Mouse (Mus musculus) forebrain, embryonic 14.5 days (tissue): ENCODE data around the gene Snrpa. TPM values are rescaled to one million over a fixed set of nuclear protein-coding genes. Genes with fewer than 3 reads are reported as not detected.

Experiments used
- ATAC-seq: fragments of 200-750 bp; cut with Nextera tagmentation; 2 replicates; pipeline ENCODE4 v1.8.0; 2017; ENCODE audit warnings: mild to moderate bottlenecking, moderate library complexity
- DNase-seq: peaks from one replicate; pipeline ENCODE4 v3.0.0-alpha.2; 2015; ENCODE audit warnings: low spot score
- H3K27ac ChIP-seq: fragments of 300-500 bp; sonication (generic); 2 replicates; pipeline ENCODE4 v1.5.1; 2014; ENCODE audit warnings: low read depth, mild to moderate bottlenecking, control low read depth, low read length, moderate library complexity
- H3K27me3 ChIP-seq: fragments of 300-500 bp; sonication (generic); replicated peaks from 2 replicates; pipeline ENCODE4 v1.6.1; 2014; ENCODE audit warnings: low read length, control low read depth, mixed read lengths; ENCODE audit not compliant: control insufficient read depth, insufficient read depth
- H3K36me3 ChIP-seq: fragments of 300-500 bp; sonication (generic); 2 replicates; pipeline ENCODE4 v1.6.1; 2014; ENCODE audit warnings: low read length, control low read depth; ENCODE audit not compliant: control insufficient read depth, insufficient read depth
- H3K4me1 ChIP-seq: fragments of 300-500 bp; sonication (generic); 2 replicates; pipeline ENCODE4 v1.6.1; 2014; ENCODE audit warnings: antibody characterized with exemption, low read length, control low read depth; ENCODE audit not compliant: control insufficient read depth, insufficient read depth
- H3K4me2 ChIP-seq: fragments of 300-500 bp; sonication (generic); 2 replicates; pipeline ENCODE4 v1.6.1; 2014; ENCODE audit warnings: mild to moderate bottlenecking, control low read depth, low read length
- H3K4me3 ChIP-seq: fragments of 300-500 bp; sonication (generic); 2 replicates; pipeline ENCODE4 v1.5.1; 2014; ENCODE audit warnings: low read depth, low read length, control low read depth
- H3K9ac ChIP-seq: fragments of 300-500 bp; sonication (generic); 2 replicates; pipeline ENCODE4 v1.6.1; 2014; ENCODE audit warnings: mild to moderate bottlenecking, low read length, control low read depth, moderate library complexity
- H3K9me3 ChIP-seq: fragments of 300-500 bp; sonication (generic); replicated peaks from 2 replicates; pipeline ENCODE4 v1.6.1; 2016; ENCODE audit warnings: low read length, control low read depth, mixed read lengths; ENCODE audit not compliant: control insufficient read depth
- WGBS: fragments of 180-500 bp; shearing (Covaris S2); extraction: QIAGEN DNeasy Blood & Tissue Kit; methylation state at CpG from one replicate; pipeline ENCODE4 v1.1.7; 2014; 5-methylcytosine and 5-hydroxymethylcytosine counted together
- polyA plus RNA-seq: library from polyadenylated mRNA; unstranded; fragments of >200 nt; fragmentation: Nextera tagmentation; extraction: Ambion mirVana; gene quantifications from 2 replicates; pipeline ENCODE4 v1.2.1, GENCODE M21; 2014

The Snrpa gene
- polyA plus RNA-seq, 1 experiment from 2014 or later: 273 TPM

DNA sequence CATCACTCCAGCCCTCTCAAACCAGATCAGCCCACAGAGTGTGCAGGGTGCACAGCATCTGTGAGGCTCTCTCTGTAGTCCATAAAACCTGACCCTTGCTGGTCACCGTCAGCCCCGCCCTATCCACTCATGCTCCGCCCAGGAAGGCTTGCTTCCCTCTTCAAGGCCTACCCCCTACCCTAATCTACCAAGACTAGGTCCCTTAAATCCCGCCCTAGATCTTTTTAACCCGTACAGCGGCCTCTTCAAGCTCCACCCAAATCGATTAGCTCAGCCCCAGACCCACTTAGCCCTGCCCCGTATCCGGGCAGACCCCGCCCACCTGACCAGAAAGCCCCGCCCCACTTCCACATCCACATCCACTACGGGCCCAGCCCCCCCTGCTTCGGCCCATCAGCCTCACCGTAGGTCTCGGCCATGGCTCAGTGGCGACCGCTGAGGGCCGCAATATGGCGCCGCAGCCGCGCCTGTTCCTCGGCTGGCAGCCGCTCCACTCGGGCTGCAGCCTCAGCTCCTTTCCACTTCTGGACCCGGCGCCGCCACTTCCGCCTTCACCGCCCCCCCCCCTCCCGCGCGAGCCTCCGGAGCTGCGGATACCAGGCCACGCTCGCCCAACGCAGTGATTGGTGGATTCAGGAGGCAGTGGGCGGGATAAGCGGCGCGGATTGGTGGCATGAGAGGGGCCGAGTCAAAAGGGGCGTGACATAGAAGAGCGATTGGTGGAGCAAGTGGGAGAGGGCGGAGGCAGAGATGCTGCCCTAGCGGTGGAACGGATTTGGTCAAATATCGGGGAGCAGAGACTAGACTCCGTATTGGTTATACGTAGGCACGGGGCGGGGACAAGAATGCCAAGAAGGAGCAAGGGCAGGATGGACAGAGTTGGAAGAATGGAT, 17.5 kb downstream of the Snrpa start, which contains the start of gene Rab4b:
Rab4b (minus strand) TSS at position 573 of the 893 bp plus-strand sequence.
- Histone ChIP-seq H3K4me1 (peaks cover 4% of the 10 kb centered on the region; the same call in 1 of the 2 replicates), H3K4me2 (peak within 1 kb of the TSS; percentile 49), H3K27ac (peak within 1 kb of the TSS; percentile 88), H3K9ac (peak within 1 kb of the TSS; percentile 60), H3K4me3 (peak within 1 kb of the TSS; percentile 61), H3K36me3 (peaks cover 19% of the 10 kb centered on the region), H3K9me3 (no peaks in the 10 kb centered on the region), H3K27me3 (no peaks in the 10 kb centered on the region)
- ATAC-seq: peak; percentile 99
- DNase-seq: peak; percentile 99
- WGBS: 0% methylated on average over 52 of the region's 53 CpGs

GRCm38 (mm10) chr7:27177942-27178323, 18.1 kb downstream of the Snrpa start:
- DNase-seq (no peak), ATAC-seq (no peak; the same call in 1 of the 2 replicates)
- no peaks in the 10 kb centered on the region for H3K9me3 ChIP-seq
- H3K36me3 ChIP-seq: peaks cover 17% of the 10 kb centered on the region
- H3K4me2 ChIP-seq: peak overlapping the region; percentile 49
- peaks cover 4% of the 10 kb centered on the region; the same call in 1 of the 2 replicates for H3K4me1 ChIP-seq
- no peaks in the 10 kb centered on the region for H3K27me3 ChIP-seq
- 24% methylated on average over 4 of the region's 4 CpGs for WGBS
- peak overlapping the region; percentile 61 for H3K4me3 ChIP-seq
- H3K9ac ChIP-seq: peak overlapping the region; percentile 60
- peak overlapping the region; percentile 88 for H3K27ac ChIP-seq

GRCm38 (mm10) chr7:27174896-27175295, 21.2 kb downstream of the Snrpa start:
- no peaks in the 10 kb centered on the region for H3K9me3 ChIP-seq
- H3K4me1 ChIP-seq: peaks cover 4% of the 10 kb centered on the region; the same call in 1 of the 2 replicates
- DNase-seq (no peak), ATAC-seq (no peak)
- H3K9ac ChIP-seq: no peak overlapping the region
- no peak overlapping the region for H3K4me2 ChIP-seq
- H3K27ac ChIP-seq: no peak overlapping the region
- H3K27me3 ChIP-seq: no peaks in the 10 kb centered on the region
- no peak overlapping the region for H3K4me3 ChIP-seq
- peaks cover 37% of the 10 kb centered on the region for H3K36me3 ChIP-seq
- 93% methylated on average over 7 of the region's 7 CpGs for WGBS

GRCm38 (mm10) chr7:27174496-27174895, 21.6 kb downstream of the Snrpa start:
- Histone ChIP-seq H3K27me3 (no peaks in the 10 kb centered on the region), H3K27ac (no peak overlapping the region), H3K9me3 (no peaks in the 10 kb centered on the region), H3K4me1 (peaks cover 4% of the 10 kb centered on the region; the same call in 1 of the 2 replicates), H3K36me3 (peaks cover 37% of the 10 kb centered on the region), H3K4me2 (no peak overlapping the region), H3K4me3 (no peak overlapping the region), H3K9ac (no peak overlapping the region)
- 92% methylated on average over 15 of the region's 15 CpGs for WGBS
- DNase-seq (no peak), ATAC-seq (no peak)

DNA sequence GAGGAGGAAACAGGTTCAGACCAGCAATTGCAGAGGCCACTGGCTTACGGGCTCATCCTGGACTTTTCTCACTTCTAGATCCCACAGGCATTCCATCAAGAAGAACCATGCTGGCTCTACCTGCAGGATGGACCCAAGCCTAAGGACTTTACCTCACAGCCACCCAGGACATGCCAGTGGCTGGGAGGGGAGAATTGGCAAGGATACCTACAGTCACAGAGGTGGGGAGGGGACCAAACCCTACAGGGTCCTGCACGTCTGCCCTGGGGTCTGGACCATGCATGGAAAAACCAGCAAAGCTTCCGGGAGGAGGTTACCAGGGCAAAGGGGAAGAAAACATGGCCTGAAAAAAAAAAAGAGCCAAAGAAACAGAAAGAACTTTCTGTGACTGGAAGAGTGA, 25.1 kb downstream of the Snrpa start:
- Histone ChIP-seq H3K27ac (no peak overlapping the region), H3K4me1 (peaks cover 7% of the 10 kb centered on the region), H3K4me3 (no peak overlapping the region), H3K36me3 (peaks cover 37% of the 10 kb centered on the region), H3K9ac (no peak overlapping the region), H3K27me3 (no peaks in the 10 kb centered on the region), H3K9me3 (no peaks in the 10 kb centered on the region), H3K4me2 (no peak overlapping the region)
- WGBS: 96% methylated on average over 3 of the region's 3 CpGs
- no peak for ATAC-seq
- no peak for DNase-seq

DNA sequence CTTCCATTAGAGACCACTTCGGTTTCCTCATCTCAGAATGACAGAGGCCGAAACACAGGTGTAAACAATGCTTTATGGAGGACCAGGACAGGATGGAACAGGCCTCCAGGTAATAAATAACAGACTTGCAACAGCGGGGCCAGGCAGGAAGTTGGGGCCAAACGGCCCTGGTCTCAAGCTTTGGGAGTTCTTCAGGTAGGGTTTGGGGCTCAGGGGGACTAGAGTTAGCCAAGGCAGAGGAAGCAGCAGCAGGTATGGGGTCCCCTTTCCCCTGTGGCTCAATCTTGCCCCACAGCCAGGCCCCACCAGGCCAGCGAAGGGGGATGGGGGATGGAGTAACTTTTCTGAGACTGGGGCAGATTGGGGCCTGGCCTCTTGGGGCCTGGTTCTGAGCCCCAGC, 27.7 kb downstream of the Snrpa start:
- H3K27me3 ChIP-seq: no peaks in the 10 kb centered on the region
- peaks cover 30% of the 10 kb centered on the region for H3K4me1 ChIP-seq
- H3K36me3 ChIP-seq: peaks cover 43% of the 10 kb centered on the region
- no peak overlapping the region for H3K9ac ChIP-seq
- WGBS: 96% methylated on average over 5 of the region's 5 CpGs
- H3K4me3 ChIP-seq: no peak overlapping the region
- no peak for DNase-seq
- H3K9me3 ChIP-seq: no peaks in the 10 kb centered on the region
- ATAC-seq: no peak
- no peak overlapping the region for H3K4me2 ChIP-seq
- no peak overlapping the region for H3K27ac ChIP-seq

DNA sequence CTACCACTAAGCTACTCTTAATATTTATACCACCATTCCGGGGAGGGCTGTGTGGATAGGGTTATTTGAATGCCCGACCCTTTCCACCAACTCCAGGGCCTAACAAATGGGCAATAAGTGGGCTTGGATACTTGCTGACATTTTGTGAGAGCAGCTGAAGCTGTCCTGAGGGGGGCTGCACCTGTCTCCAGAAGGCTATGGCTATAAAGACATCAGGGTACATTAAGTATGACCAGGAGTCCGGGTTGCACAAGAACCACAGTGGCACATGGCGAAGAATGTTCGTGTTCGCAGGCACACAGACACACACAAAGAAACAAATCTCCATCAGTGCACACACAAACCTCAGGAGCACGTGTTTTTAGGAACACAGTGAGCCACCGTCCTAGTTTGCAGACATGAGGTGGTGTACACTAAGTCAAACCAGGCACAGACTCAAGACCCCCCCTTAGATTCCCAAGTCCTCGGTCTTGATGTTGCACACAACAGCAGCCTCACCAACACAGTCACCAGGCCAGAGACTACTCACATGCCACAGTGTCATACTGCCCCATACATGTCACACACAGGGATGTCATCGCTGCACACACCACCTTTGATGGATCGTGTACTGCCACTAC, 28.5 kb downstream of the Snrpa start:
- Histone ChIP-seq H3K27me3 (no peaks in the 10 kb centered on the region), H3K9ac (peak overlapping the region; percentile 90), H3K36me3 (peaks cover 41% of the 10 kb centered on the region), H3K9me3 (no peaks in the 10 kb centered on the region), H3K4me1 (peaks cover 37% of the 10 kb centered on the region), H3K27ac (peak overlapping the region; percentile 98), H3K4me2 (peak overlapping the region; percentile 78), H3K4me3 (peak overlapping the region; percentile 72)
- 79% methylated on average over 11 of the region's 11 CpGs for WGBS
- ATAC-seq (no peak), DNase-seq (no peak)

DNA sequence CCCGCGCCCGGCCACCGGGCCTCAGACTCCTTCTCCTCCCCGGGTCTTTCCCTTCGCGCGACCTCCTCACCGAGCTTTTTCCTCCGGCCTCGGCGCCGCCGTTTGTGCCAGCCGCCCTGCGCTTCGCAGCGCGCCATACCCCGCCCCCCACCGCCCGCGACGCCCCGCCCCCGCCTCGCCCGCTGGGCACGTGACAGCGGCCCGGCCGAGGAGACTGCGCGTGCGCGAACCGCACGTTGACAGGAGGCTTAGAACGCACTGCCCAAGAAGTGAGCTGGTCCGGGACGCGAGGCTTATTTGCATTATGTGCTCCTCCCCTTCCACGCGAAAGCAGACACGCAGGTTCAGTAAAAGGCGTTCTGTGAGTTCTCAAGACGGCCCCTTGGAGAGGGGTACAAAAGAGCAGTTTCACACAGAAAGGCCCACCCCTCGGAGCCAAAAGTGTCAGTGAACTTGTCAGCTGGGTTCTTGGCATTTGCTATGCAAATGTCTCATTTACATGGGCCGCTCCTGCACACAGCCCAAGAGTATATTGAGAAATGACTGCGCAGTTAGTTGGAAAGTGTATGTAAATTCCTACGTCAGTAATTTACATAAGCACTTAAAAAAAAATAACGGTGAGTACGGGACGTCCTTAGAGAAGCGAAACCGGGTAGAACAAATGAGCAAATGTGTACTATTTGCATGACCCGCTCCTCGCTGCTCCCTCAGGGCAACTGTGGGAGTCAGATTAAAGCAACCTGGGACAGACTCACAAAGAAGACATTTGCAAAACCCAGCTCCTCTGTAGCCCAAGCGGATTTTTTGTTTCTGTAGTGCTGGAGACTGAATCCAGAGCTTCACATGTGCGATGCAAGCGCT, 29.2 kb downstream of the Snrpa start, which contains the start of gene Egln2:
Egln2 (minus strand) TSS at position 189 of the 861 bp plus-strand sequence.
- Histone ChIP-seq H3K9ac (peak within 1 kb of the TSS; percentile 90), H3K4me2 (peak within 1 kb of the TSS; percentile 78), H3K27ac (peak within 1 kb of the TSS; percentile 98), H3K36me3 (peaks cover 36% of the 10 kb centered on the region), H3K4me3 (peak within 1 kb of the TSS; percentile 72), H3K27me3 (no peaks in the 10 kb centered on the region), H3K9me3 (no peaks in the 10 kb centered on the region), H3K4me1 (peaks cover 37% of the 10 kb centered on the region)
- 3% methylated on average over 61 of the region's 61 CpGs for WGBS
- ATAC-seq (peak; percentile 91), DNase-seq (peak; percentile 96)
